Mouse (Mus musculus) embryonic facial prominence, embryonic 15.5 days (tissue): ENCODE data around the gene Cdkal1. TPM values are rescaled to one million over a fixed set of nuclear protein-coding genes. Genes with fewer than 3 reads are reported as not detected.

ENCODE experiments used
- ATAC-seq: fragments of 200-750 bp; cut with Nextera tagmentation; 2 replicates; pipeline ENCODE4 v1.8.0; 2017; ENCODE audit warnings: low read depth, moderate TSS enrichment; ENCODE audit not compliant: insufficient number of reproducible peaks, low FRiP score, low TSS enrichment
- H3K27ac ChIP-seq: fragments of 300-500 bp; sonication (generic); replicated peaks from 2 replicates; pipeline ENCODE4 v1.5.1; 2015; ENCODE audit warnings: mild to moderate bottlenecking, inconsistent platforms
- H3K27me3 ChIP-seq: fragments of 300-500 bp; sonication (generic); 2 replicates; pipeline ENCODE4 v1.6.1; 2015; ENCODE audit warnings: inconsistent platforms
- H3K36me3 ChIP-seq: fragments of 300-500 bp; sonication (generic); 2 replicates; pipeline ENCODE4 v1.6.1; 2015; ENCODE audit warnings: mild to moderate bottlenecking, inconsistent platforms
- H3K4me1 ChIP-seq: fragments of 300-500 bp; sonication (generic); 2 replicates; pipeline ENCODE4 v1.6.1; 2015; ENCODE audit warnings: inconsistent platforms
- H3K4me2 ChIP-seq: fragments of 300-500 bp; sonication (generic); replicated peaks from 2 replicates; pipeline ENCODE4 v1.6.1; 2015; ENCODE audit warnings: mild to moderate bottlenecking, inconsistent platforms
- H3K4me3 ChIP-seq: fragments of 300-500 bp; sonication (generic); replicated peaks from 2 replicates; pipeline ENCODE4 v1.5.1; 2015; ENCODE audit warnings: mild to moderate bottlenecking, inconsistent platforms
- H3K9ac ChIP-seq: fragments of 300-500 bp; sonication (generic); 2 replicates; pipeline ENCODE4 v1.6.1; 2015; ENCODE audit warnings: inconsistent platforms
- H3K9me3 ChIP-seq: fragments of 300-500 bp; sonication (generic); replicated peaks from 2 replicates; pipeline ENCODE4 v1.6.1; 2016; ENCODE audit warnings: inconsistent platforms
- WGBS: fragments of 180-500 bp; shearing (Covaris S2); methylation state at CpG from one replicate; pipeline ENCODE4 v1.1.7; 2015; 5-methylcytosine and 5-hydroxymethylcytosine counted together
- polyA plus RNA-seq: library from polyadenylated mRNA; unstranded; fragments of >200 nt; fragmentation: Nextera tagmentation; extraction: Ambion mirVana; gene quantifications from 2 replicates; pipeline ENCODE4 v1.2.1, GENCODE M21; 2015

The Cdkal1 gene
- polyA plus RNA-seq, 1 experiment from 2014 or later = 31.2 TPM

GRCm38 (mm10) chr13:29628607-29629006, 226.9 kb downstream of the Cdkal1 start:
- peaks cover 13% of the 10 kb centered on the region for H3K4me1 ChIP-seq
- no peak overlapping the region for H3K4me2 ChIP-seq
- 40% methylated on average over 5 of the region's 5 CpGs for WGBS
- no peak overlapping the region for H3K4me3 ChIP-seq
- no peak overlapping the region for H3K9ac ChIP-seq
- no peaks in the 10 kb centered on the region for H3K36me3 ChIP-seq
- 0 out of 2 replicates have a peak overlapping the region, but pooled peaks have one; percentile 25 for H3K27ac ChIP-seq
- no peaks in the 10 kb centered on the region for H3K27me3 ChIP-seq
- ATAC-seq = 0 out of 2 replicates have a peak, but pooled peaks have one; percentile 29
- no peaks in the 10 kb centered on the region for H3K9me3 ChIP-seq

- Histone ChIP-seq H3K9ac (no peak overlapping the region), H3K27ac (no peak overlapping the region), H3K27me3 (no peaks in the 10 kb centered on the region), H3K4me3 (no peak overlapping the region), H3K4me1 (peaks cover 13% of the 10 kb centered on the region), H3K9me3 (no peaks in the 10 kb centered on the region), H3K4me2 (no peak overlapping the region), H3K36me3 (no peaks in the 10 kb centered on the region)
- ATAC-seq = no peak
- WGBS = 85% methylated on average over 7 of the region's 7 CpGs
These were observed 227.9 kb downstream of the Cdkal1 start for GRCm38 (mm10) chr13:29627438-29628124.

- WGBS = 67% methylated on average over 1 of the region's 1 CpGs
- ATAC-seq = no peak
- no peak overlapping the region for H3K9ac ChIP-seq
These were observed 230.5 kb downstream of the Cdkal1 start for GRCm38 (mm10) chr13:29624929-29625328.

GRCm38 (mm10) chr13:29623636-29624239, 231.7 kb downstream of the Cdkal1 start:
- Histone ChIP-seq H3K4me1 (peaks cover 4% of the 10 kb centered on the region), H3K4me3 (no peak overlapping the region), H3K27ac (no peak overlapping the region), H3K4me2 (no peak overlapping the region), H3K36me3 (no peaks in the 10 kb centered on the region), H3K9me3 (no peaks in the 10 kb centered on the region), H3K9ac (no peak overlapping the region), H3K27me3 (no peaks in the 10 kb centered on the region)
- WGBS = 77% methylated on average over 1 of the region's 1 CpGs
- no peak for ATAC-seq

More at GRCm38 (mm10) chr13:29624929-29625328, 230.5 kb downstream of the Cdkal1 start:
- Histone ChIP-seq H3K4me2 (no peak overlapping the region), H3K9me3 (no peaks in the 10 kb centered on the region), H3K36me3 (no peaks in the 10 kb centered on the region), H3K4me1 (peaks cover 4% of the 10 kb centered on the region), H3K4me3 (no peak overlapping the region), H3K27ac (no peak overlapping the region), H3K27me3 (no peaks in the 10 kb centered on the region)

- H3K9me3 ChIP-seq = no peaks in the 10 kb centered on the region
- ATAC-seq = no peak
- H3K9ac ChIP-seq = no peak overlapping the region
- no peak overlapping the region for H3K27ac ChIP-seq
- H3K27me3 ChIP-seq = no peaks in the 10 kb centered on the region
- 89% methylated on average over 7 of the region's 7 CpGs for WGBS
- H3K4me3 ChIP-seq = no peak overlapping the region
- no peaks in the 10 kb centered on the region for H3K4me1 ChIP-seq
- no peak overlapping the region for H3K4me2 ChIP-seq
- no peaks in the 10 kb centered on the region for H3K36me3 ChIP-seq
These were observed 233.6 kb downstream of the Cdkal1 start for GRCm38 (mm10) chr13:29621881-29622280.

GRCm38 (mm10) chr13:29621363-29621762, 234.1 kb downstream of the Cdkal1 start:
- Histone ChIP-seq H3K4me3 (no peak overlapping the region), H3K9ac (no peak overlapping the region), H3K4me1 (no peaks in the 10 kb centered on the region), H3K36me3 (no peaks in the 10 kb centered on the region), H3K27ac (no peak overlapping the region), H3K9me3 (no peaks in the 10 kb centered on the region), H3K4me2 (no peak overlapping the region), H3K27me3 (no peaks in the 10 kb centered on the region)
- no peak for ATAC-seq
- 95% methylated on average over 1 of the region's 1 CpGs for WGBS

GRCm38 (mm10) chr13:29620826-29621225, 234.6 kb downstream of the Cdkal1 start:
- 81% methylated on average over 7 of the region's 7 CpGs for WGBS
- Histone ChIP-seq H3K4me2 (no peak overlapping the region), H3K9me3 (no peaks in the 10 kb centered on the region), H3K4me1 (no peaks in the 10 kb centered on the region), H3K9ac (no peak overlapping the region), H3K27me3 (no peaks in the 10 kb centered on the region), H3K36me3 (no peaks in the 10 kb centered on the region), H3K27ac (no peak overlapping the region), H3K4me3 (no peak overlapping the region)
- no peak for ATAC-seq

GRCm38 (mm10) chr13:29616654-29617171, 238.8 kb downstream of the Cdkal1 start:
- Histone ChIP-seq H3K4me1 (no peaks in the 10 kb centered on the region), H3K27ac (no peak overlapping the region), H3K9me3 (no peaks in the 10 kb centered on the region), H3K4me2 (no peak overlapping the region), H3K27me3 (no peaks in the 10 kb centered on the region), H3K36me3 (no peaks in the 10 kb centered on the region), H3K4me3 (no peak overlapping the region), H3K9ac (no peak overlapping the region)
- 71% methylated on average over 3 of the region's 3 CpGs for WGBS
- ATAC-seq = no peak

- no peak overlapping the region for H3K4me2 ChIP-seq
- no peaks in the 10 kb centered on the region for H3K4me1 ChIP-seq
- no peak for ATAC-seq
- H3K9me3 ChIP-seq = no peaks in the 10 kb centered on the region
- 76% methylated on average over 3 of the region's 3 CpGs for WGBS
- H3K4me3 ChIP-seq = no peak overlapping the region
- H3K36me3 ChIP-seq = no peaks in the 10 kb centered on the region
- no peaks in the 10 kb centered on the region for H3K27me3 ChIP-seq
- no peak overlapping the region for H3K9ac ChIP-seq
- no peak overlapping the region for H3K27ac ChIP-seq
These were observed 239.5 kb downstream of the Cdkal1 start for GRCm38 (mm10) chr13:29615987-29616386.

- 52% methylated on average over 7 of the region's 7 CpGs for WGBS
- Histone ChIP-seq H3K9me3 (no peaks in the 10 kb centered on the region), H3K4me2 (no peak overlapping the region), H3K4me1 (0 out of 2 replicates have a peak, but pooled peaks cover 4% of the 10 kb centered on the region), H3K36me3 (no peaks in the 10 kb centered on the region), H3K27me3 (no peaks in the 10 kb centered on the region), H3K27ac (no peak overlapping the region), H3K4me3 (no peak overlapping the region), H3K9ac (no peak overlapping the region)
- no peak for ATAC-seq
These were observed 240.4 kb downstream of the Cdkal1 start for GRCm38 (mm10) chr13:29615081-29615480.

- Histone ChIP-seq H3K27me3 (no peaks in the 10 kb centered on the region), H3K9me3 (no peaks in the 10 kb centered on the region), H3K9ac (no peak overlapping the region), H3K4me2 (no peak overlapping the region), H3K27ac (no peak overlapping the region), H3K4me1 (0 out of 2 replicates have a peak, but pooled peaks cover 4% of the 10 kb centered on the region), H3K4me3 (no peak overlapping the region), H3K36me3 (no peaks in the 10 kb centered on the region)
- WGBS = 48% methylated on average over 13 of the region's 13 CpGs
- ATAC-seq = no peak; the same call in 1 of the 2 replicates
These were observed 245.2 kb downstream of the Cdkal1 start for GRCm38 (mm10) chr13:29610051-29610931.
